Mouse (Mus musculus): Measurements from ENCODE around the gene Olfml1.
A peak's percentile ranks its signal among the peaks of the same experiment; 100 is the strongest.

Gene Olfml1

GRCm38 (mm10) chr7:107594857-107595402 is 27.7 kb downstream of the Olfml1 start, which contains the start of gene Ppfibp2:
Gene Ppfibp2 (plus strand): TSS chr7:107595207.
- peak; percentile 82 for DNase-seq (ENCODE audit: low spot score)

DNA sequence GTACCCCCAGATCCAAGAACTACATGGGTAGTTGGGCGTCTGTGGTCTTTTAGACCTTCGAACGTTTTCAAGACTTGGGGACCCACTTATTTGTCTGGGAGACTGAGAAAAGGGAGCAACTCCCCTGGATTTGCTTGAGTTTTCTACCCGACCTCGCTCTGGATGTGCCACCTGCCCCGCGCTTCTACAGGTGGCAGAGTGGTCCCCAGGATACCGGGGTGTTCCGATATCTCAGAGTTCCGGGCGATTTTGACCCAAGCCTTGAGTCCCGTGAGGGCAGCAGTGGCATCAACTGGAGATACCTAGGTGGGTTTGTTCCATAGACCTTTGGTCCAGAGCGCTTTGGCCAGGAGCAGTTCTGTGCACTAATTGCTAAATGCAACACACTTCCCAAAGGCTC is 28.2 kb downstream of the Olfml1 start:
- no peak for DNase-seq (ENCODE audit: low spot score)

DNA sequence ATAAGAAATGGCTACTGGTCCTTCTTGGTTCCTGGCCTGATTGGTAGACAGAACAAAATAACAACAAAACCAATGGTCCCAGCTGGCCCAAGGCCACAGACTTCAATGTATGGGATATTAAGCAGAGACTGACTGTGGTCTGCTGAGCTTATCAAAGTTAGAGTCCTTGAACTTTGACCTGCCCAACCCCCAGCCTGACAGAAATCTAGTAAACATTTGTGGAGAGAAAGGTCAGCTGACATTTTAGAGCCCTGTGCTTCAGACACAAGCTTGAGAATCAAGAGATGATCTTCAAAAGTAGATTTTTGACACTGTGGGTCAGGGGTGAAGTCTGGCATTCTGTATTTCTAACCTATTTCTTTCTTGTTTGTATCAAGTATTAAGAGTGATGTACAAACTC is 29.5 kb downstream of the Olfml1 start:
- peak; percentile 8 for DNase-seq (ENCODE audit: low spot score)

DNA sequence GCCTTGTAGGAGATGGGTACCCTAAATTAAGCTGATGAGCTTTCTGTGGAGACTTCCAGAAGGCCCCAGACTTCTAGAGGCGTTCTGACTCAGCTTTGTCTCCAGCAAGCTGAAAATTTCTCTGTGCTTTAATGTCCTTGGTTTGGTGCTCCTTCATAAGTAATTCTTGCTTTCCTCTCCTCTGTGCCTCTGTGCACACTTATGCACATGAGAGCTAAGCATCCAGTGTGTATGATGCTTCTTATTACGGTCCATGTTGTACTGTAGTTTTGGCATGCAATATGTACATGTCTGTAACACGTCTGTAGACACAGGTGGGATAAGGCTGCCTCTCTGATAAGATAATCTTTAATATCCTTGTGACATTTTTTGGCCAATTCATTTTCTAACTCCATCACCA is 30.7 kb downstream of the Olfml1 start:
- no peak for DNase-seq (ENCODE audit: low spot score)

GRCm38 (mm10) chr7:107600651-107601050 is 33.4 kb downstream of the Olfml1 start:
- DNase-seq (ENCODE audit: low spot score) = no peak

DNA sequence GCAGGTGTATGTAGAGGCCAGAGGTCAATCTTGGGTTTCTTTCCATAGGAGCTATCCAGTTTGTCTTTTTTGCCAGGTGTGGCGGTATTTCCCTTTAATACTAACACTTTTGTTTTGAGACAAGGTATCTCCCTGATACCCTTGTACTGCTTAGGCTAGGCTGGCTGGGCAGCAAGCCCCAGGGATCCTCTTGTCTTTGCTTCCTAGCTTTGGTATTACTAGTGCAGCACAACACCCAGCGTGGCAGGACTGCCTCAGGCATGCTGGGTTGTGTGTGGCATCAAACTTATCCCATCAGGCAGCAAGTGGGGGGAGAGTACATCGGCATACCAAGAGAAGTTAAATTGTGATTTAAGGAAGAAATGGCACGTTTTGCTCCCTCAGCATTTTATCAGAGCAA is 35.3 kb downstream of the Olfml1 start:
- no peak for DNase-seq (ENCODE audit: low spot score)

- peak; percentile 9 for DNase-seq (ENCODE audit: low spot score)
These were observed 35.7 kb downstream of the Olfml1 start for GRCm38 (mm10) chr7:107602913-107603312.

DNA sequence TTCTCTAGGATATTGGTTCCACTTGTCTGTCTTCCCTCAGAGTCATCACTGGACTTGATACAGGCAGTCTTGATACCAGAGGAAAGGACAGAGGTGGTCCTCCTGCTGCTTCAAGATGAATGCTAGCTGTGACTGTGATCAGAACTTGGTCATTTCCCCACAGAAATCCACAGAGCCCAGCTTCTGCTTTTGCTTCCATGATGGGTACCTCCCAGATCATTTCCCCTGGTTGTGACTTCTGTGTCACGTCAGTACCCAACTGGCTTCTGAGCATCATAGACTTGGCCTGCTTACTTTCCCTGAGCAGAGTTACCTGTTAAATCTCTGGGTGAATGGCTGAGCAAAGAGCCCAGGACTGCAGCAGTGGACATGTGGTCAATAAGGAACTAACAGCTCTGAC is 40.5 kb downstream of the Olfml1 start:
- DNase-seq (ENCODE audit: low spot score) = no peak

GRCm38 (mm10) chr7:107609622-107610255 is 42.5 kb downstream of the Olfml1 start:
- no peak for DNase-seq (ENCODE audit: low spot score)

DNA sequence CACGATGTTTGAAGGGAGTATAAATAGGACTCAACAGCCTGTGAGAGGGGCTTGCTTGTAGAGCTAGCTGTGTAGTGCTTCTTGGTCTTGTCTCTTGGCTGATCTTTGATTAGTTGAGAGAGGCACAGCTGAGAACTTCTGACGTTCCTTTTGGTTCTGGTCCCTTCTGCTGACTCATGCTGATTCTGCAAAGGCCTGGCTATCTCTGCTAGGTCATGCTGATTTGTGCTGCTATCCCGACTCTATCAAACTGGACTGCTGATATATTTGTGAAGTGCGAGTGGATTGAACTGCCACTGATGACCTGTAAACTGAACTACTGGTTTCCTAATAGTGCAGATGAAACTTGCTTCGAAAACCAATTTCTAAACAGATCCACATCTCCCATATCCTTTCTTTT is 43.6 kb downstream of the Olfml1 start:
- no peak for DNase-seq (ENCODE audit: low spot score)

DNA sequence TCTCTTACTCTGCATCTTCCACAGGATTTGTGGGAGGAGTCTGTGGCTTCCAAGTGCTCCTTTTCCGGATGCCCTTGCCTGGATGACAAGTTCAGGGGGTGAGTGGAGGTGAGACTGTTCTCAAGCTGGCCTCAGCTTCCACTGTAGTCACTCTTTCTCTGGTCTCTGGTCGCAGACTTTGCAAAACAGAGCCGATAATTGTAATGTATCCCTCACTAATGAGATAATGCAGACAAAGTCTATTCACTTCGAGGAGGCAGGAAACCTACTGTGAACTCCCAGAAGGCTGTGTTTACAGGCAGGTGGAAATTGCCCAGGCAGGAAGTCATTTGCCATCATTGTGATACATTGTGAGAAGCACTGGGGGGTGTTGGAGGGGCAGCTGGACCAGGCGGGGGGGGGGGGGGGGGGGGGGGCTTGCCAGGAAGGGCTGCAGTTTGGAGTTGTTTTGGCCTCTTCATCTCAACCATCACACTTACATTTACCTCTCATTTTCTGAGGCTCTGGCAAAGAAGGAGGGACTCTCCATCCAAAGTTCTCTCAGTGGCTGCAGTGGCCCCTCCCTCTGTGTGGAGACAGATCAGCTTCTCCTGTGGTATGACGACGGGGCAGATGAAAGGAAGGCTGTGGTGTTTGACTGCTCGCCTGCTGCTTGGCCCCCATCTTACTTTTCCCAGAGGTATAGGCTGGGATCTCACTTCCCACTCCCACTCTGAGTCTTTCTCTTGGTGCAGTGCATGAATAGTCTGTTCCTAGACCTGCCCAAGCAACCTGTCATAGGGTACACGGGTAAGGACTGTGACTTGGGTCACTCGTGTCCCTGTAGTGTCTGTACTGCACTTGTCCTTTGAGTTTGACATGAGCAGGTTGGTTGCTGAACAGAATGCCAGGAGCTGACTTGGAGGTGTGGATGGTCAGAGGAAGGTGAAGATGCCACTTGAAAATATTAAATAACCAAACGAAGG is 51.1 kb downstream of the Olfml1 start:
- no peak for DNase-seq (ENCODE audit: low spot score)

DNA sequence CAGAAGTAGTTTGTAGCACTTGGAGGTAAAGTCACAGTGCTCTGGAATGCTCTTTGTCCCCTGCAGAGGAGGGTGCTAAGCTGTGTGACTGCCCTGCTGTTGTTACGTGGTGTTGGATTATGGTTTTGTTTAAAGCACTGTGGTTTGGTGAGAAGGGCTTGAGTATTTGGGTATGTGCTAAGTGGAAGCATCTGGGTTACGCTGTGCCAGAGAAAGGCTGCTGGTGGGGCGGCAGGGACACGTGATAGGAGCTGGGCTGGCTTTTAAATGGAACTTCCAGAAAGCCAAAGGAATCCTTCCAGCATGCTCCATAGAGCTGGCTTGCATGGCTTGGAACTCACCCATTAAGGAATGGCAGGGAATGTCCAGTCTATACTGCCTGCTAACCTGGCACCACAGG is 52.0 kb downstream of the Olfml1 start:
- no peak for DNase-seq (ENCODE audit: low spot score)

- no peak for DNase-seq (ENCODE audit: low spot score)
These were observed 52.9 kb downstream of the Olfml1 start for GRCm38 (mm10) chr7:107620137-107620536.

DNA sequence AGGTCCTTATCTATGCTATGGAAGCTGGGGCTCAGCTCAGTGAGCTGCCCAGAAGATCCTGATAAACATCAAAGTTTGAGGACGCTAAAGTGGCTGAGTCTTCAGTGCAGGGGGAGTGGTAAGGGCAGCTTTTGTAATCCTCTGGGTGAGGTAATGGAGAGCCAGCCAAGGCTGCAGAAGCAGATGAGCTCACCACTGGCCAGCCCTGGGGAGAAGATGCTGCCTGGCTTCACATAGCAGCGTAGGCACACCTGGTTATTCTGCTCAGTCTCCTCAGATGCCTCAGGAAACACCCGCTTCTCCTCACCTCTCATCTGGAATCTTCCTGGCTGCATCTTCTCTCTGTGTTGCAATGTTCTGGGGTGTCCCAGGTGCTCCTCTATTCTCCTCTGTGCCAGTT is 57.2 kb downstream of the Olfml1 start:
- DNase-seq (ENCODE audit: low spot score) = no peak

- DNase-seq (ENCODE audit: low spot score) = no peak
These were observed 57.8 kb downstream of the Olfml1 start, which contains the start of gene 5330417H12Rik for GRCm38 (mm10) chr7:107625061-107625460. Gene 5330417H12Rik (minus strand): TSS chr7:107625161.

DNA sequence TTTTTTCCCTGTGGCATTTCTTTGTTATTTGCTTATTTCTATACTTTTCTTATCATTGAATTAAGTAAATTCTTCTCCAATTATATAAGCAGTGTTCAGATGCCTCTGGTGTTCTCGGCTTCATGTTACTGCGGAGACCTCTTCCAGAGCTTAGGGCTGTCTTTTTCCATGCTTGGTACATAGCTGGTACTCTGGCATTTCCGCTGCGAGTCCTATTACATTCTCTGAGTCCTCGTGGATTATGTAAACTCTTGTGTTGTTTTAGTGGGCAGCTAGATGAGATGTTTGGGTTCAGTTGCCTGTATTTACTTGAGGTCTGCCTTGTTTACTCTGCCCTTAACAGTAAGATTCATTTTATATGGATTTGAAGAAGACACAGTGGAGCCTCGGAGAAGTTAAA is 58.5 kb downstream of the Olfml1 start:
- DNase-seq (ENCODE audit: low spot score) = no peak

DNA sequence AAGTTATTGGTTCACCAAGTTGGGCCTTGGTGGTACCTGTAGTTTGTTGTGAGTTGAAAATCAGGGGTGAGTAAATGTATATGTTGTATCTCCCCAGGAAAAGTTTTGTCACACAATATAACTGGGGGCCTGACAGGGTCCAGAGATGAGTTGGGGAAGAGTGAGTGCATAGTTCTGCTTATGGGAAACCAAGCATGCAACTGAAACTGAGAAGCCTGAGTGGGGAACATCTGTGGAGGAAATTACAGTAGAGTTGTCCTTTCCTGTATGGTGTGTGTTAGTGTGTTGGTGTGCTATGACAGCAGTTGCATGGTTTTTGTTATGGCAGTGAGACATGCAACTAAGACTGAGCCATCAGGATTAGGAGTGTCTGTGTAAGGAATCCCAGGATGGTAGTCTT is 61.1 kb downstream of the Olfml1 start:
- no peak for DNase-seq (ENCODE audit: low spot score)

GRCm38 (mm10) chr7:107633201-107633600 is 66.0 kb downstream of the Olfml1 start:
- no peak for DNase-seq (ENCODE audit: low spot score)

DNA sequence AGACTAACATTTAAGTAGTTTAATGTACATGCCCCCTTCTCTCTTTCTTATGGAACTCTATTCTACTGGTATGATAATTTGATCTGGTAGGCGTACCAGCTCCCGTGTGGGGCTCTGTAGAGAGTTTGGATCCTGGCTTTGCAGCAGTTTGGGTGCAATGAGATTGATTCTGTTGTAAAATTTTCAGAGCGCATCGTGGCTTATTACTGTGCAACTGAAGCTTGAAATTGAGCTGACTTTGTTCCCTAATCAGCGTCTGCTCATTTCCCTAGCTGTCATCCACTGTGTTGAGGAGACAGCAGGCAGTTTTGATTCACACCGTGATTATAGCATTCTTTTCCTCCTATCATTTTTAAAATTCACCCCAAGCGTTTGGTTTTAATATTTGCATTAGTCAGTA is 70.2 kb downstream of the Olfml1 start:
- DNase-seq (ENCODE audit: low spot score) = no peak

DNA sequence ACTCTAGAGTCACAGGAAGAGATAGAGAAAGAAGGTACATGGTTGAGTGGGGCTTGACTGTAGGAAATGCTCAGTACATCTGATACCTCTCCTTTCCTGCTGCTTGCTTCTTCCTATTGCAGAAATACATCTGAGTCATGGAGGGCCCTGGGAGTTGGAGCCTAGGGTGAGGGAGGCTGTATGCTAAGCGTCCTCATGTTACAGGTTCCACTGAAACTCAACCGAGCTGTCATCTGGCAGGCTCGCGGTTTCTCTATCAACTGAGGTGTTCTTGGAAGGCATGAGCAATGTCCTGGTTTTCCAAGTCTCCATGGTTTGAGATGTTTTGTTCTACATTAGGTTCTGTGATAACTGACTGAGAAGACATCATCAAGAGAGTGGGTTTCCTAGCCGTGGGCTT is 70.8 kb downstream of the Olfml1 start:
- no peak for DNase-seq (ENCODE audit: low spot score)
